Mouse (Mus musculus) kidney, postnatal 25 days (tissue): ENCODE measurements at regions not wholly inside any gene's neighbourhood (a gene's known extent, or its start where the extent isn't known, plus 50 kb on each side); places are given as distances from the start of the nearest gene placed in this dataset.
A peak's percentile ranks its signal among the peaks of the same experiment; 100 is the strongest.

Experiments
- DNase-seq, 2 experiments: peaks; one replicate each; pipeline ENCODE4 v3.0.0; 2021; ENCODE audit warnings: mixed read lengths in 2 of 2

GRCm38 (mm10) chr10:31076948-31077347, 234.3 kb upstream of the Hey2 start:
- DNase-seq = no peak

DNA sequence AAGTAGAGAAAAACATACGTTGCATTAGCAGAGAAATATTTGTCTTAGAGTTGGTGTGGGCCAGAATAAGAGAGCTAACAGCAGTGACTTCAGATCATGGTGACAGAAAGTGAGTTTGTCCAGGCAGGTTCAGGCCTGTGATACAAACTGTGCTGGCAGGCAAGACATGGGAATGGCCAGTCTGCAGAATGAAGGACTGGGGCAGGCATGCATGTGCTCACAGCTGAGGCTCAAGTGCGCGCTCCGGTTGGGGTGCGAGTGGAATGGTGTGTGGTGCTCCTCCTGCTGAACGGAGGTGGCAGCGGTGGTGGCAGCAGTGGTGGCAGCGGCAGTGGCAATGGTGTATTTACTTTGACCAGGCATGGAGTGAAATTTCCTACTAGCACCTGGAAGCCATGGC, 233.8 kb upstream of the Hey2 start:
- peak in 1 of 2 experiments; percentile 30 for DNase-seq

GRCm38 (mm10) chr10:31074004-31074645, 231.5 kb upstream of the Hey2 start:
- no peak for DNase-seq

DNA sequence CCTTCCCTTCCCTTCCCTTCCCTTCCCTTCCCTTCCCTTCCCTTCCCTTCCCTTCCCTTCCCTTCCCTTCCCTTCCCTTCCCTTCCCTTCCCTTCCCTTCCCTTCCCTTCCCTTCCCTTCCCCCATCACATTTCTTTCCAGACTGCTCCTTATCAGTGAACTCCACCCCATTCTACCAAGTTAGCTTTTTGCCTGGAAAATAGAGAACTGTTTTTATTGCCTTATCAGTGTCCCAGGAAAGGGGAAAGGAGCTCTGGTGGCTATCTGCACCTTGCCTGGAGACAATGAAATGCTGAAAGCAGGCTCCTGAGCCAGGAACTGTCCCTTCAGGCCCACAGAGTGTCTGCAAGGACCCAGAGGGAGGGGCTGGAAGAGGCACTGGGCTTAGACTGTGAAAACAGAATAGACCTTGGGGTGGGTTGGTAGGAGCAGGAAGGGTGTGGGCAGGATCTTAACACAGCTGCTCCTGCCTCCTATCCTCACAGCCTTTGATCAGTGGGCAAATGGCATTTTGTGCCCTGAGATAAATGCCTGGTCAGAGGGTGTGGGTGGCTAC, 226.1 kb upstream of the Hey2 start:
- no peak for DNase-seq

DNA sequence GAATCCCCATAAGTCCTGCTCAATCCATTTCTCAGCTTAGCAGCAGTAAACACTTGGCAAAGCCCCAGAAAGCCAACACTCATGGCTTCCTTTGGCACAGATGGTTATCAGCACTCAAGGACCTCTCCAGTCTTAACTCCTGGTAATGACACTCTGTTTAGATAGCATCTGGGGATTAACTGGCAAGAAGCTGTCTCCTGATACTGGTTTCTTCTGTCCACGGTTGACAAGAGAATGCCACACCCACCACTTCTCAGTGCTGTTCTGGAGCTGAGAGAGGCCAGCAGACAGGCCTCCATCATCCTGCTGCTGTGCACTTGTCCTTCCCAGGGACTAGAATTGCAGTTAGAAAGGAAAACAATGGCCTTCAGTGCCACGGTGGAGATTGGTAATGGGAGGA, 220.1 kb upstream of the Hey2 start:
- no peak for DNase-seq

DNA sequence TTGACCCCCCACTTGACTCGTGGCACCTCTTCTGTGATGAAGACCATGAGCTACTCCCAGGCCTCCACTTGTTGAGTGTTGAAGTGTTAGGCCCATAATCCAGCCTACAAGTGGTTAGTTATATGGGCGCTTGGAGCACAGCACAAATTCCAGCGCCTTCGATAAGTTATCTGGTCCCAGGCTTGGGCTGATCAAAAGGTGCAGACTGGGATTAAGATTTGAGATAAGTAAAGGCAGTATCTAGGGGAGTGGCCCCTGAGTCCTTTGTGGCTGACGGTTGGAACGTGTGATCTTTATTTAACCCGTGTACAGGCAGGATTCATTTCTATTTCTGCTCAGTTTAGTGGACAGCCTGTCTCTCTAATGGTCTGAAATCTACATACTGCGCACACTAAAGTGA, 210.7 kb upstream of the Hey2 start:
- DNase-seq = no peak

DNA sequence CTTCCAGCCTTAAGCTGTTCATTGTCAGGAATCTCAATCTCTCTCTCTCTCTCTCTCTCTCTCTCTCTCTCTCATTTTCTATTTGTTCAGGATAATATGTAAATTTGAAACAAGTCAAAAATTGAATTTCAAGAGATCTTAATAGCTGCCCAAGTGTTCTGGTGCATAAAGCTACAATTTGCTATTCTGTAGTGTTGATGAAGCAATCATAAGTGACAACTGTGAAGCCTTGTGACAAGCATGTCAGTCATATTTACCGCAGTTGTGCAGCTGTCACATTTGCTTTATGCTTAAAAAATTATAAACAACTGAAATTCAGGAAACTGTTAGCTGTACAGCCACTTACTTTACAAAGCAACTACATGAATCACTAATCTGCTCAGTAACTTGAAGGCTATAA, 208.6 kb upstream of the Hey2 start:
- DNase-seq = no peak

GRCm38 (mm10) chr10:31049352-31049751, 206.8 kb upstream of the Hey2 start:
- no peak for DNase-seq

DNA sequence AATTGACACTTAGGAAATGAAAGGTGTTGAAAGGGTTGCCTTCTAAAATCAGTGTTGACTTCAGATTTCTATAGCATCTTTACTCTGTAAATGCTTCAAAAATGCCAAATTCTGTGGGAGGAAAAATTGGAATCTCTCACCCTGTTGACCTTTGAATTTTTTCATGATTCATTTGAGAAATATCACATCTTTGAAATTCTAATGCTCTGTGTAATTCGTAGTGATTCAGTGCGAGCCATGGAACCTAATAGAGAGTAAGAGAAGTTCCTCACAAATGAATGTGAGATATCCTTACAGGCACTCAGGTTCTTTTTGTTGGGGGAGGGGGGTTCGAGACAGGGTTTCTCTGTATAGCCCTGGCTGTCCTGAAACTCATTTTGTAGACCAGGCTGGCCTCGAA, 193.0 kb upstream of the Hey2 start:
- DNase-seq = no peak

- no peak for DNase-seq
Observed at GRCm38 (mm10) chr10:31034782-31035181, 192.2 kb upstream of the Hey2 start.

GRCm38 (mm10) chr10:31030676-31031075, 188.1 kb upstream of the Hey2 start:
- DNase-seq = no peak

DNA sequence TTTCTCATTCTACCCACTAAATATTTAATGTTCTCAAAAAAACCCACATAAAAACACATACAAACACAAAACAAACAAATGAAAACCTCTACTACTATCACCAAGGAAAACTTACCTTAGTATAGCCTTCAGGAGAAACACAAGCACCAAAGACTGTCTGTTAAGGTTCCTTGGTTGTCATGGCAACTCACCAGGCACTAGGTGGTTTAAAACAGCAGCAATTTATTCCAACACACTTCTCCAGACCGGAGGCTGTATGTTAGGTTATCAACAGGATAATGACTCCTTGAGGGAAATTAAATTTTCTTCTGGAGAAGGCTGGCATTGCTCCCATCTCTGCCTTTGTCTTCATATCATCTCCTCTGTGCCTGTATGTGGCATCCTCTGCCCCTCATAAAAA, 183.8 kb upstream of the Hey2 start:
- DNase-seq = no peak

GRCm38 (mm10) chr10:31012669-31013358, 170.2 kb upstream of the Hey2 start:
- no peak for DNase-seq

GRCm38 (mm10) chr10:31009955-31010254, 167.3 kb upstream of the Hey2 start:
- DNase-seq = no peak

DNA sequence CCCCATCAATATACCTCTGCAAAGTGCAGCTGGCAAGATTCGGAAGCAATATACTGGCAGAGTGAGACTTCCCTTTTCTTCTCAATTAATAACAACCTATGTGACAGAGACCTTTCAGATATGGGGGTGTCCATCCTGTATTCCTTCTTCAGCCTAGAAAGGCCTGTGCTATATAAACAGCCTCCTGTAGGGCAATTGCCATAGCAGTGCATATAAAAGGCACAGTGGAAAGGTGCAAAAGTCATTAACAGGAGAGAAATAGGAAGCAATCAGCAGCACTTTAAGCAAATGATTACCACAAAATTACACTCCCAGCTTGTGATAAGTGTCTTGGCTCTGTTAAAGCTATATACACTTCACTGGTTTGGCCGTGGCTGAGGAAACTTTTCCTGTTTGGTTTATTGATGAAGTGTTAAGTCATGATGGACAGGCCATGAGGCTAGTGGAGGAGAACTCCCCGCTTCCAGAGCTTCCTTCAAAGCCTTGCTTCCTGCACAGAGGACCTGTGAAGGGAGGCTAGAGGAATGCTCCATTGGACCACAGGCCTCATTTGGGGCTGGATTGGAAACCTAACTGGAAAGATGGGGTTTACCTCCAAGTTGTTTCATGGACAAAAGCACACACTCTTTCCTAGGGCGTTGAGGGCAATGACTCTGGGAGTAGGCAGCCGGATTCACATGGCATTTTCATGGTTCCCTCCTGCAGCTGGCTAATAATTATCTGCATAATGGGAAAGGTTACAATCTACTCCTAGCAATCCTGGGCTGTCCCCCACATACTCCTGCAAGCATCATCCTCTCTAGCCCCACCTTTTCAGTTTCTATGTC, 166.7 kb upstream of the Hey2 start:
- DNase-seq = no peak

- no peak for DNase-seq
Observed at GRCm38 (mm10) chr10:30998163-30998944, 155.8 kb upstream of the Hey2 start.

- no peak for DNase-seq
Observed at GRCm38 (mm10) chr10:30992167-30992566, 149.6 kb upstream of the Hey2 start.

GRCm38 (mm10) chr10:30980279-30980968, 137.8 kb upstream of the Hey2 start:
- no peak for DNase-seq

DNA sequence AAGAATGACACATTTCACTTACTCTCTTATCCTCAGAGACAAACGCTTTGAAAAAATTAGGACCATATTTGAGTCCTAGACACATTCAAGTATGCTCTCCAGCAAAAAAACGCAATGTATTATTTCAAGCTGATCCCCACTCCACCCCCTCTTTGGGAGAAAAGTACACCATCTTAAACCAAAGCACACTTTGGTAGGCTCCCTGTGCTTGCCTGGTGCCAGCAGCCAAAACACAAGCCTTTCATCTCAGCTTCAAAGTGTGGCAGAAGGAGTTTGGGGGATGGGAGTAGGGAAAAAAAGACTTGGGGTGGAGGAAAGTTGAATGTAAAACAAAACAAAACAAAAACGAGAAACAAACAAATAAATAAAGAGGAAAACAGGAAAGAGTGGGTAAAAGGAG, 137.2 kb upstream of the Hey2 start:
- no peak for DNase-seq

DNA sequence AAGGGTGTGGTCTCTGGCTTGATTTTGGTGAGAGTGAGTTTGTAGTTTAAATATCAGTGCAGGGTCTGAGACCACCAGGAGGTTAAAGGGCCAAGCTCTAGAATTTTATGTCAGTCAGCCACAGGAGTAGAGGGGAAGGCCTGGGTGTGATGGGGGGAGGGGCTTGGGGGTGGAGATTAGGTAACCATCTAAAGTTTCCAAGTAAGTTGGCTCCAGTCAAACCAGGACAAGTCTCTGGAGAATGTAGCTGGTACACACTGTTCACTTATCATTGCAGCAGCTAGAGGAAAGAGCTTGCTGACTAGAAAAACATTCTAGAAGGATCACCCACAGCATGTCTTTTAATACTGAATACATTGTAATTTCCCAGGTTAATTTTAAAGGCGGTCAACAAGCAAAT, 123.6 kb upstream of the Hey2 start:
- no peak for DNase-seq

DNA sequence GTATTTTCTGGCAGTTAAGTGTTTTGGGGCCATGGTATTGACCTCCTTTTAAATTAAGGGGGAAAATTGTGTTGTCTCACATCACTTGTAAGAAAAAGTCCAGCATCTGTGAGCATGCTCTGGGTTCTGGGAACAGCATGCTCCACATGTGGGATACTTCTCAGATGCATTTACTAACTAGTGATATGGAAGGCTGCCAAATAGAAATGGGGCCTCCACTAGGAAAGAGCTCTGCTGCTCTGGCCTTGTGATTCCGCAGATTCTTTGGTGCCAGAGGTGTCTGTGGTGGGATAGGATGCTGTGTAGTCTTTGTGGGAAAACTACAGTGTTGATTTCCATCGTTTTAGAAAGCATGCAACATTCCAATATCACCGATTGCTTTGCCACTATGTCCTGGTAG, 111.2 kb upstream of the Hey2 start:
- no peak for DNase-seq

GRCm38 (mm10) chr10:30952410-30952809, 109.8 kb upstream of the Hey2 start:
- DNase-seq = no peak
